Mouse (Mus musculus): Measurements from ENCODE around the gene Dstyk. TPM values are rescaled to one million over a fixed set of nuclear protein-coding genes. Genes with fewer than 3 reads are reported as not detected.

The Dstyk gene
- polyA plus RNA-seq, 1 experiment: 16.7 TPM

DNA sequence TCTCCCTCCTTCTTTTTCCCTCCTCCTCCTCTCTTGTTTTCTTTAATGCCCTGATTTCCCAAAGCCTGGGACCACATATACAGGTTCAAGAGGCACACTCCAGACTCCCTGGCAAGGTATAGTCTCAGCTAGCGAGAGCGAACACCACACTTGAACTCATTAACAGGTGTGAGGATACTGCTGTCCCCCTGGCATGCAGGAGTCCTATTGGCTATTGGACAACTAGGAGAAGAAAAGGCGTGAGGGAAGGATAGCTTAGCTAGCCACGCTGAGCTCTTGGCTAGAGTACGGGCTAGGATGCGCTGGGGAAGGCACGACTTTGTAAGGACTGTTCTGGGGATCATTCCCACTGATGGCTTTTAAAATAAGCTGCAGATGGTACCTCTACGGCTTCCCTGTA, 94.8 kb downstream of the Dstyk start:
- no peak for DNase-seq (ENCODE audit: low read depth)

DNA sequence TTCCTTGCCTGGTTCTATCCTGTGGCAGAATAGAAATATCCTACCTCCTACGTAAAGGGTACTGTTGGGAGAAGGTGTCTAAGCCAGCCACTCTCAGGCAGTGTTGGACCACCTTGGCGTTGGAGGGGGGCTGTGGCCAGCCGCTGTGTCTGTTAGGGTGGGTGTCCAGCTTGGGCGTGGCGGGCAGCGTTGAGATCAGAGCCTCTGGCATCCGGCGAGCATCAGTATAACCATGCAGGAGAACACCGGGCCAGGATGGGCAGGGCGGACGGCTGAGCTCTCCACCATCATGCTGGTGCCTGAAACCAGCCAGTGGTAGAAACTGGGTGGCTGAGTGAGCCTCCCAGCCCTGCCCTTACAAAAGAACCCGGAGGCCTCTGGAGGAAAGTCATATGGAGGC, 98.0 kb downstream of the Dstyk start:
- DNase-seq (ENCODE audit: low read depth): no peak

Other genes starting within 250 kb of the Dstyk start
- gene Lemd1, start 226.1 kb upstream of the Dstyk start, polyA plus RNA-seq (2012; rRNA removed): 1.1 and 1.4 TPM in 2 replicates
- 0.53 and 0.96 TPM in 2 replicates for gene AC124108.1, start 226.1 kb upstream of the Dstyk start, polyA plus RNA-seq (2012; rRNA removed)
- not detected in 2 replicates for gene Gm10188, start 187.8 kb upstream of the Dstyk start, polyA plus RNA-seq (2012; rRNA removed)
- gene Klhdc8a, start 118.9 kb upstream of the Dstyk start, polyA plus RNA-seq (2012; rRNA removed): 0.14 and 0.26 TPM in 2 replicates
- gene Nuak2, start 101.4 kb upstream of the Dstyk start, polyA plus RNA-seq (2012; rRNA removed): 4.9 and 6.0 TPM in 2 replicates
- gene Tmcc2, start 26.3 kb upstream of the Dstyk start, polyA plus RNA-seq (2012; rRNA removed): 8.3 and 8.7 TPM in 2 replicates
- gene Rbbp5, start 59.8 kb downstream of the Dstyk start, polyA plus RNA-seq (2012; rRNA removed): 16.4 and 21.1 TPM in 2 replicates
- gene Tmem81, start 88.7 kb downstream of the Dstyk start, polyA plus RNA-seq (2012; rRNA removed): 2.1 and 2.4 TPM in 2 replicates
- gene Cntn2, start 125.7 kb downstream of the Dstyk start, polyA plus RNA-seq (2012; rRNA removed): 0.26 and 0.36 TPM in 2 replicates